Mouse (Mus musculus) embryonic facial prominence, embryonic 11.5 days (tissue): ENCODE measurements around the gene Hsd17b7. TPM values are rescaled to one million over a fixed set of nuclear protein-coding genes. Genes with fewer than 3 reads are reported as not detected.

Experiments used
- ATAC-seq: fragments of 200-750 bp; cut with Nextera tagmentation; replicated peaks from 2 replicates; pipeline ENCODE4 v1.8.0; 2017; ENCODE audit warnings: low read depth; ENCODE audit not compliant: insufficient number of reproducible peaks, low FRiP score, low TSS enrichment
- DNase-seq: peaks from one replicate; pipeline ENCODE4 v3.0.0-alpha.2; 2015; ENCODE audit warnings: low spot score
- H3K27ac ChIP-seq: fragments of 300-500 bp; sonication (generic); replicated peaks from 2 replicates; pipeline ENCODE4 v1.5.1; 2014; ENCODE audit warnings: mild to moderate bottlenecking, low read depth, low read length, control low read depth
- H3K27me3 ChIP-seq: fragments of 300-500 bp; sonication (generic); 2 replicates; pipeline ENCODE4 v1.6.1; 2014; ENCODE audit warnings: mild to moderate bottlenecking, low read length, moderate library complexity, mixed read lengths; ENCODE audit not compliant: control insufficient read depth, insufficient read depth
- H3K36me3 ChIP-seq: fragments of 300-500 bp; sonication (generic); replicated peaks from 2 replicates; pipeline ENCODE4 v1.6.1; 2014; ENCODE audit warnings: low read depth, mild to moderate bottlenecking, low read length, moderate library complexity, mixed read lengths; ENCODE audit not compliant: control insufficient read depth, insufficient read depth
- H3K4me1 ChIP-seq: fragments of 300-500 bp; sonication (generic); 2 replicates; pipeline ENCODE4 v1.6.1; 2014; ENCODE audit warnings: low read length, mixed read lengths; ENCODE audit not compliant: control insufficient read depth, insufficient read depth
- H3K4me2 ChIP-seq: fragments of 300-500 bp; sonication (generic); 2 replicates; pipeline ENCODE4 v1.6.1; 2014; ENCODE audit warnings: low read depth, mild to moderate bottlenecking, control low read depth, low read length, moderate library complexity
- H3K4me3 ChIP-seq: fragments of 300-500 bp; sonication (generic); 2 replicates; pipeline ENCODE4 v1.5.1; 2014; ENCODE audit warnings: low read depth, low read length, control low read depth
- H3K9ac ChIP-seq: fragments of 300-500 bp; sonication (generic); replicated peaks from 2 replicates; pipeline ENCODE4 v1.6.1; 2014; ENCODE audit warnings: mild to moderate bottlenecking, control low read depth, low read length
- H3K9me3 ChIP-seq: fragments of 300-500 bp; sonication (generic); replicated peaks from 2 replicates; pipeline ENCODE4 v1.6.1; 2016; ENCODE audit warnings: mild to moderate bottlenecking, low read length, inconsistent platforms, mixed read lengths; ENCODE audit not compliant: control insufficient read depth
- WGBS: fragments of 180-500 bp; shearing (Covaris S2); extraction: QIAGEN DNeasy Blood & Tissue Kit; methylation state at CpG from one replicate; pipeline ENCODE4 v1.1.7; 2014; 5-methylcytosine and 5-hydroxymethylcytosine counted together
- polyA plus RNA-seq: library from polyadenylated mRNA; unstranded; fragments of >200 nt; fragmentation: Nextera tagmentation; extraction: Ambion mirVana; gene quantifications from 2 replicates; pipeline ENCODE4 v1.2.1, GENCODE M21; 2014

Gene Hsd17b7
- polyA plus RNA-seq, 1 experiment from 2014 or later, result 15.7 TPM

DNA sequence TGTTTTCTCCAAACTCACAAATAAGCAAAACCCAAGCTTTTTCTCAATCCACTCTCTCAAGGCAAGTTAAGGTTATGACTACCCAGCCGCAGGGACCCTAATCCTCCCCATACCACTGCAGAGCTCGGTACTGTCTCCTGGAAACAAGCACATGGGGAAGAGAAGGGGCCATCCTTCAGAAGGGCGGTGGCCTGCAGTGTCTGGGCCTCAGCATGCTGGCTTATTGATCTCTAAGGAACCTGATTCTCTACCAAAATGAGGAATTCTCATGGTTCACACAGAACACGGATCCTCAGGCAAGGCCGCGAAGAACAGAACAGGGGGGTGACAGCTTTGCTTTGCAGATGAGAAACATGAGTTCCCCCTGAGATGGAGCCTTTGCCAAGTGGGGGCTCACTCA is 17.5 kb downstream of the Hsd17b7 start:
- Histone ChIP-seq H3K4me2 (no peak overlapping the region), H3K4me1 (no peaks in the 10 kb centered on the region), H3K36me3 (peaks cover 6% of the 10 kb centered on the region), H3K4me3 (no peak overlapping the region), H3K27ac (no peak overlapping the region), H3K27me3 (no peaks in the 10 kb centered on the region), H3K9me3 (no peaks in the 10 kb centered on the region), H3K9ac (no peak overlapping the region)
- no peak for ATAC-seq
- no peak for DNase-seq
- WGBS, result 95% methylated on average over 6 of the region's 6 CpGs

DNA sequence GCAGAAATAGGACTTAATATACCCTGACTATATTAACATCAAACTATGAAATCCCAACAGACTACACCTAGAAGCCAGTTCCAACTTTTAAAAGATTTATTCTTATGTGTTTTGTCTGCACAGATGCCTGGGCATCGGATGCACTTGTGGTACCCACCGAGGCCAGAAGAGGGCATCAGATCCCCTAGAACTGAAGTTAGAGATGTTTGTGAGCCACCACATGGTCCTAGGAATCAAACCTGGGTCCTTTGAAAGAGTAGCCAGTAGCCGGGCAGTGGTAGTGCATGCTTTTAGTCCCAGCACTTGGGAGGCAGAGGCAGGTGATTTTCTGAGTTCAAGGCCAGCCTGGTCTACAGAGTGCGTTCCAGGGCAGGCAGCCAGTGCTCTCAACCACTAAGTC is 18.4 kb downstream of the Hsd17b7 start:
- H3K4me1 ChIP-seq, result no peaks in the 10 kb centered on the region
- no peak overlapping the region for H3K4me2 ChIP-seq
- DNase-seq (no peak), ATAC-seq (no peak)
- WGBS, result 92% methylated on average over 4 of the region's 4 CpGs
- H3K9ac ChIP-seq, result no peak overlapping the region
- no peak overlapping the region for H3K27ac ChIP-seq
- H3K36me3 ChIP-seq, result peaks cover 6% of the 10 kb centered on the region
- H3K27me3 ChIP-seq, result no peaks in the 10 kb centered on the region
- H3K4me3 ChIP-seq, result no peak overlapping the region
- no peaks in the 10 kb centered on the region for H3K9me3 ChIP-seq

DNA sequence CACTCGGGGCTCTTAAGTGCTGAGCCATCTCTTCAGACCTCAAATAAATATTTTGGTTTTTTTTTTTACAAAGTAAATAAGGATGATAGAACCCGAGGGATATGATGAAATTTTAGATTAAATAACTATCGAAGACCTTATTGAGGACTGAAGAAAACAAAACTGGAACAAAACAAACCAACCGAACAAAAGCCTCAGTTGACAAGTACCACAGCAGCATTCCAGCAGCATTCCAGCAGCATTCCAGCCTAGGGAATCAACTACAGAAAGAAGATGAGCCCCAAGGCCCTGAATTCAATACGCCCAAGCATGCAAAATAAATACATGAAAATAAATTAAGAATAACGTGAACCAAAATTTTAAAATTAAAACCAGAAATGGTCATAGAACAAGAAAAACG is 19.1 kb downstream of the Hsd17b7 start:
- H3K9me3 ChIP-seq, result no peaks in the 10 kb centered on the region
- H3K4me1 ChIP-seq, result no peaks in the 10 kb centered on the region
- no peak overlapping the region for H3K4me3 ChIP-seq
- peaks cover 5% of the 10 kb centered on the region for H3K36me3 ChIP-seq
- no peak overlapping the region for H3K9ac ChIP-seq
- ATAC-seq, result no peak
- no peak overlapping the region for H3K4me2 ChIP-seq
- H3K27ac ChIP-seq, result no peak overlapping the region
- H3K27me3 ChIP-seq, result no peaks in the 10 kb centered on the region
- 61% methylated on average over 7 of the region's 7 CpGs for WGBS
- DNase-seq, result no peak

DNA sequence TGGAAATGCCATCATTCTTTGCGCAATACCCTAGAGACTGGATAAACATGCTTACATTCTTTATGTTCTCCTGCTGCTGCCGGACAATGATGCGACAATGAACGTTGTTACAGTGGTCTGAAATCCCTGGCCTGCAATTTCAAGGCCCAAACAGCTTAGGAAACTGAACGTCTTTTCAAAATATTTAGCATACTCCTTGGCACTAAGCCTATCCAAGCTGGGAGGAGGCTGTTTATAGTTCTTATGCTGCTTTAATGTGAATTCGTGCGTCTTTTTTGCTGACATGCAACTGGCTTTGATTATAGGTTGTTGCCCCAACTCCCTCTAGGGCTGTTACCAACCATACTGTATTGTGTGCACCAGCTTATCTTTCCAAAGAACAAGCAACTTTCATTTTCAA is 20.2 kb downstream of the Hsd17b7 start:
- Histone ChIP-seq H3K9me3 (no peaks in the 10 kb centered on the region), H3K9ac (no peak overlapping the region), H3K27ac (no peak overlapping the region), H3K4me2 (no peak overlapping the region), H3K4me3 (no peak overlapping the region), H3K36me3 (no peaks in the 10 kb centered on the region; the same call in 1 of the 2 replicates), H3K27me3 (no peaks in the 10 kb centered on the region), H3K4me1 (no peaks in the 10 kb centered on the region)
- no peak for ATAC-seq
- WGBS, result 73% methylated on average over 7 of the region's 7 CpGs
- DNase-seq, result no peak

DNA sequence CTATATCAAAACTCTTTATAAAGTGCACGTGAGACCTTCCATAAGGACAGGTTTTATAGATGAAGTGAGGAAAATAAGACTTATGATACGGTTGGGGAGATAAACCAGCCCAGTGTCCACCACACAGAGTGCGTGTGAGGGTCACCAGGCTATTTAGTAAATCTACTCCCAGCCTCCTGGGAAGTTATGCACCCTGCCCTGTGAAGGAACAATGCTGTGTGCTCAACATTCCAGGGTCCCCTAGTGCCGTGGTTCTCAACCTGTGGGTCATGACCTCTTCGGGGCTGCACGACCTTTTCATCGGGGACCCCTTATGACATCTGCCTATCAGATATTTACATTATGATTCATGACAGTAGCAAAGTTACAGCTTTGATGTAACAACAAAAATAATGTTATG is 20.8 kb downstream of the Hsd17b7 start:
- DNase-seq (no peak), ATAC-seq (0 out of 2 replicates have a peak, but pooled peaks have one; percentile 67)
- no peaks in the 10 kb centered on the region for H3K27me3 ChIP-seq
- no peak overlapping the region for H3K4me2 ChIP-seq
- 73% methylated on average over 7 of the region's 7 CpGs for WGBS
- H3K4me3 ChIP-seq, result no peak overlapping the region
- no peaks in the 10 kb centered on the region for H3K4me1 ChIP-seq
- H3K9me3 ChIP-seq, result no peaks in the 10 kb centered on the region
- H3K27ac ChIP-seq, result no peak overlapping the region
- H3K36me3 ChIP-seq, result no peaks in the 10 kb centered on the region; the same call in 1 of the 2 replicates
- no peak overlapping the region for H3K9ac ChIP-seq

DNA sequence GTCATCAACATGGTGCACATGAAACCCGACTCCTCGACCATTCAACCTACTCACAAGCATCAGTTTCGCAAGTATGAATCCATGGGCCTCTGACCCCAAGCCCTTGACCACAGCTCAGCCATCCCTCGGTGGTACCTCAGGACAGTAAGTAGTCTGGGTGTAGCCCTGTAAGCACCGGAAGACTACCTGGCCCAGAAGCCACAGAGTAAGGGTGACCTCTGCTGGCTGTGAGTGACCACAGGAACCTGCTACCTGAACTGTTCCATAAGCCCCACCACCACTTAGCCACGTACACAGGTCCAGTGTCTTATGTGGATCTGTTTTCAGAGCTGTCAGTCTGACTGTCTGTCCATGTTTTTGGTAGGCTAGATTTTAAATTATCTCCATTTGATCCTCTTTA is 21.4 kb downstream of the Hsd17b7 start:
- H3K36me3 ChIP-seq, result no peaks in the 10 kb centered on the region; the same call in 1 of the 2 replicates
- DNase-seq (no peak), ATAC-seq (no peak)
- H3K9ac ChIP-seq, result no peak overlapping the region
- no peak overlapping the region for H3K27ac ChIP-seq
- H3K27me3 ChIP-seq, result no peaks in the 10 kb centered on the region
- WGBS, result 78% methylated on average over 6 of the region's 6 CpGs
- H3K9me3 ChIP-seq, result no peaks in the 10 kb centered on the region
- H3K4me3 ChIP-seq, result no peak overlapping the region
- H3K4me2 ChIP-seq, result no peak overlapping the region
- H3K4me1 ChIP-seq, result no peaks in the 10 kb centered on the region

DNA sequence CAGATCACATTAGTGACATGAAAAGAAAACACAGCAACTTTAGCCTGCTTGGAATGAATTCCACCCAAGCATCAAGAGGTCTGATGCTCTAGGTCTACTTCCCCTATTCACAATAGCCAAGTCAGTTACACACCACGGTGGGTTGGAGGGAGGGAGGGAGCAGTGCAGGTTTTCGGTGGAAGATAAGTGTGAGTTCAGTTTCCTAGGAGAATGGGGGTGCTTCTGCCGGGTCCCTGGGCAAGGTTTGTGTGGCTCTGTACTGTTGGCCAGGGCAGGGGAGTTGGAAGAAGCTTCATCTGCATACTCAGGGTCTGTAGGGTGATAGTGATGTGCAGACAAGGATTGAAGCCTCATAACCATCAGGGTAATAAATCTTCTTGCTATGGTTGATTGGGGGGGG is 23.0 kb downstream of the Hsd17b7 start:
- no peak overlapping the region for H3K4me3 ChIP-seq
- ATAC-seq (no peak), DNase-seq (no peak)
- H3K36me3 ChIP-seq, result no peaks in the 10 kb centered on the region
- H3K4me1 ChIP-seq, result no peaks in the 10 kb centered on the region
- no peaks in the 10 kb centered on the region for H3K9me3 ChIP-seq
- H3K4me2 ChIP-seq, result no peak overlapping the region
- no peaks in the 10 kb centered on the region for H3K27me3 ChIP-seq
- no peak overlapping the region for H3K27ac ChIP-seq
- WGBS, result 74% methylated on average over 3 of the region's 3 CpGs
- no peak overlapping the region for H3K9ac ChIP-seq

DNA sequence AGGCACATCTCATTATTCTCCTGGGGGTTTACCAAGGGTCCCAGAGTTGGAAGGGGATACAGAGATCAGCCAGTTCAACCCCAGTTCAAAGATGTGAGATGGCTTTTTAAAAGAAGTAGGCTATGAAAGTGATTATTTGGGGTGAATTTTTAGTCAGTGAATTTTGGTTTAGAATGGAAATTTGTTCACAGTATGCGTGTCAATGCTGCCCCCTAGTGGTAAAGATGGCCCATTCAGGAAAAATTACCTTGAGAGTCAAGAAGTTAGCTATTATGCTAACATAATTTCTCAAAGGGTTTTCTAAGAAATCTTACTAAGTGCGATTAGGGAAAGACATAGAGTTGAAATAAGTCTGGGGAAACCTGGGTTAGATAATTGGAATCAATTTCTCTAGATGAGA is 29.7 kb downstream of the Hsd17b7 start:
- DNase-seq, result peak; percentile 84
- H3K4me1 ChIP-seq, result no peaks in the 10 kb centered on the region

More for the DNA sequence above, 29.7 kb downstream of the Hsd17b7 start:
- Histone ChIP-seq H3K4me3 (no peak overlapping the region), H3K4me2 (no peak overlapping the region), H3K27me3 (no peaks in the 10 kb centered on the region), H3K36me3 (no peaks in the 10 kb centered on the region), H3K9me3 (no peaks in the 10 kb centered on the region), H3K9ac (no peak overlapping the region), H3K27ac (no peak overlapping the region)
- 6% methylated on average over 2 of the region's 2 CpGs for WGBS
- ATAC-seq, result no peak
